Mouse (Mus musculus) embryonic facial prominence, embryonic 14.5 days (tissue): Measurements from ENCODE around the gene Pak4. TPM values are rescaled to one million over a fixed set of nuclear protein-coding genes. Genes with fewer than 3 reads are reported as not detected.
"Not testable (repeated sequence)": the region's sequence is repeated elsewhere in the genome, so short reads cannot be mapped to it uniquely, and the experiment has no call there.

Source experiments
- ATAC-seq: fragments of 200-750 bp; cut with Nextera tagmentation; 2 replicates; pipeline ENCODE4 v1.8.0; 2017; ENCODE audit warnings: low read depth, moderate number of reproducible peaks, moderate TSS enrichment
- DNase-seq: peaks from one replicate; pipeline ENCODE4 v3.0.0-alpha.2; 2015; ENCODE audit warnings: low spot score
- H3K27ac ChIP-seq: fragments of 300-500 bp; sonication (generic); replicated peaks from 2 replicates; pipeline ENCODE4 v1.5.1; 2014; ENCODE audit warnings: low read depth, mild to moderate bottlenecking, low read length, moderate library complexity
- H3K27me3 ChIP-seq: fragments of 300-500 bp; sonication (generic); replicated peaks from 2 replicates; pipeline ENCODE4 v1.6.1; 2014; ENCODE audit warnings: low read length; ENCODE audit not compliant: control insufficient read depth, insufficient read depth
- H3K36me3 ChIP-seq: fragments of 300-500 bp; sonication (generic); 2 replicates; pipeline ENCODE4 v1.6.1; 2014; ENCODE audit warnings: low read length, mixed read lengths; ENCODE audit not compliant: control insufficient read depth, insufficient read depth
- H3K4me1 ChIP-seq: fragments of 300-500 bp; sonication (generic); 2 replicates; pipeline ENCODE4 v1.6.1; 2014; ENCODE audit warnings: antibody characterized with exemption, low read length; ENCODE audit not compliant: control insufficient read depth, insufficient read depth
- H3K4me2 ChIP-seq: fragments of 300-500 bp; sonication (generic); 2 replicates; pipeline ENCODE4 v1.6.1; 2014; ENCODE audit warnings: low read depth, mild to moderate bottlenecking, low read length, moderate library complexity, mixed read lengths
- H3K4me3 ChIP-seq: fragments of 300-500 bp; sonication (generic); 2 replicates; pipeline ENCODE4 v1.5.1; 2014; ENCODE audit warnings: low read depth, mild to moderate bottlenecking, low read length
- H3K9ac ChIP-seq: fragments of 300-500 bp; sonication (generic); 2 replicates; pipeline ENCODE4 v1.6.1; 2014; ENCODE audit warnings: low read depth, mild to moderate bottlenecking, low read length, moderate library complexity, mixed read lengths
- H3K9me3 ChIP-seq: fragments of 300-500 bp; sonication (generic); 2 replicates; pipeline ENCODE4 v1.6.1; 2016; ENCODE audit warnings: low read length; ENCODE audit not compliant: control insufficient read depth
- WGBS: fragments of 180-500 bp; shearing (Covaris S2); extraction: QIAGEN DNeasy Blood & Tissue Kit; methylation state at CpG from one replicate; pipeline ENCODE4 v1.1.7; 2014; 5-methylcytosine and 5-hydroxymethylcytosine counted together
- microRNA-seq: library from miRNA; unstranded; fragments of <30 nt; microRNA quantifications from one replicate; pipeline ENCODE4, GENCODE M21; 2016; ENCODE audit warnings: borderline number of aligned reads
- polyA plus RNA-seq: library from polyadenylated mRNA; unstranded; fragments of >200 nt; fragmentation: Nextera tagmentation; extraction: Ambion mirVana; gene quantifications from 2 replicates; pipeline ENCODE4 v1.2.1, GENCODE M21; 2014

Gene Pak4
- polyA plus RNA-seq, 1 experiment from 2014 or later = 20.7 TPM

DNA sequence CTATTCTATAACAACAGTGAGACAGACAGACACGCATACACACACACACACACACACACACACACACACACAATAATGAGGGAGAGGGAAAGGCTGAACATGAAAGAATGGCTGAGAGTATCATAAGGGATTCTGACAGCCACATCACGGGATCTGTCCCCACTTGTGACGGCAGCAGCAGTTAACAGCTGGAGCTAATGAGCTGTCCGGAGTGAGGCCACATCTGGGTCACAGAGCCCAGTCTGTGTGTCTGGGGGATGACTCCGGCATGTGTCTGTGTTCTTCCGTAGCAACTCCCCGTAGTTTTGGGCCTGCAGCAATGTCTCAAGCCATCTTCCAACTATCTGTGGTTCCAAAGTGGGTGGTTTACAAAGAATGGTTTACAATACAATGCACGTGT, 66.0 kb downstream of the Pak4 start:
- Histone ChIP-seq H3K36me3 (no peaks in the 10 kb centered on the region), H3K4me1 (no peaks in the 10 kb centered on the region), H3K9me3 (no peaks in the 10 kb centered on the region), H3K27ac (no peak overlapping the region), H3K9ac (no peak overlapping the region), H3K4me2 (no peak overlapping the region), H3K4me3 (no peak overlapping the region), H3K27me3 (no peaks in the 10 kb centered on the region)
- DNase-seq (no peak), ATAC-seq (no peak)
- 48% methylated on average over 8 of the region's 8 CpGs for WGBS

DNA sequence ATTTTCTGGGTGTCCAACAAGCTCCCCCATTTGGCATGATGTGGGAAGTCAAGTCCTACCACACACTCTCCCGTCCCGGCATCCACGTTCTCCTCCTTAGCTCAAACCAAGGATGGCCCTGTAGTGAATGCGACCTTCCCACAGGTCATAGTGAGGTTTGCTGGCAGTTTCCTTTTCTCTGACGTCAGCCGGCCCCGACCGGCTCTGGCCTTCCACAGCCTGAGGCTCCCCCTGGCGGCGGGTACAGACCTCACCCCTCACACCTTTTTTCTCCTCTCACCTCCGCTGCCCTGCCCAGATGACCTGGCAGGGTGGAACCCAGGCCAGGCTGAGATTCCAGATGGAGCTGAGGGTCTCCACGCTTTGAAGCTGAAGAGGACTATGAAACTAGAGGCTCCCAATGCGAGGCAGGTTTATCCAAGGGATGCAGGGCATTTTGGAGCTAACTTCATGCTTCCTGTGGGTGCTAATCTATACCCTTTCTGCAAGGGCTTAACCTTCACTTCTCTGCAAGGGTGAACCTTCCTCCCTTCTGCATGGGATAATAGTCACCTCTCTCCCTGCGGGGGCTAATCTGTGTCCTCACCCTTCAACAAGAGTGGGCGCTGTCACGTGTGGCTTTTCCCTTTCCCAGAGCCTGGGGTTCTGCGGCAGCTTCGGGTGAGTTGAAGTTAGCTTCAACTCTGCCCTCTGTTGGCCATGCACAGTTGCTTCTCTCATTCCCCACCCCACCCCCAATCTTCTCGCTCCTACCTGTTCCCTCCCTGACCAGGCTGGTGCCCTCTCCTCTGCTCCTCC, 69.9 kb downstream of the Pak4 start:
- ATAC-seq = peak; percentile 70
- Histone ChIP-seq H3K4me1 (no peaks in the 10 kb centered on the region), H3K4me3 (no peak overlapping the region), H3K36me3 (no peaks in the 10 kb centered on the region), H3K27me3 (no peaks in the 10 kb centered on the region), H3K27ac (no peak overlapping the region), H3K9me3 (no peaks in the 10 kb centered on the region), H3K4me2 (no peak overlapping the region), H3K9ac (no peak overlapping the region)
- WGBS = 9% methylated on average over 19 of the region's 19 CpGs
- DNase-seq = peak; percentile 65

DNA sequence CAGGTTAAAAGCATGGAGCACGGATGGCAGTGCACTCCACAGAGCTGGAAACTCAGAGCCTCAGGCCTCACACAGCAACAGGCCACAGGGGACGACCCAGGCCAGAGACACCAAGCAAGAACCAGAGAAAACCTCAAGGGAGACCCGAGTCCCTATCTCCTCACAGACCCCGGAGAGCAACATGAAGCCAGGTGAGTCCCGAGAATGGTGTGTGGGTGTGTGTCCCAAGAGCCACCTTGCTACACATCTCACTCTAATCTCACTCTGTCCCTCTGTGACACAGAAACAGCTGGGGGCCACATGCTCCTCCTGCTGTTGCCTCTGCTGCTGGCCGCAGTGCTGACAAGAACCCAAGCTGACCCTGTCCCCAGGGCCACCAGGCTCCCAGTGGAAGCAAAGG, 75.4 kb downstream of the Pak4 start, which contains the start of gene Ifnl3:
Gene Ifnl3, plus strand, starts transcription at position 301 of the 400 bp plus-strand sequence.
- not testable (repeated sequence) for H3K4me3 ChIP-seq, DNase-seq, ATAC-seq, H3K36me3 ChIP-seq, H3K9me3 ChIP-seq, H3K4me2 ChIP-seq, H3K4me1 ChIP-seq, H3K9ac ChIP-seq, H3K27me3 ChIP-seq, H3K27ac ChIP-seq
- WGBS = 72% methylated on average over 5 of the region's 6 CpGs

DNA sequence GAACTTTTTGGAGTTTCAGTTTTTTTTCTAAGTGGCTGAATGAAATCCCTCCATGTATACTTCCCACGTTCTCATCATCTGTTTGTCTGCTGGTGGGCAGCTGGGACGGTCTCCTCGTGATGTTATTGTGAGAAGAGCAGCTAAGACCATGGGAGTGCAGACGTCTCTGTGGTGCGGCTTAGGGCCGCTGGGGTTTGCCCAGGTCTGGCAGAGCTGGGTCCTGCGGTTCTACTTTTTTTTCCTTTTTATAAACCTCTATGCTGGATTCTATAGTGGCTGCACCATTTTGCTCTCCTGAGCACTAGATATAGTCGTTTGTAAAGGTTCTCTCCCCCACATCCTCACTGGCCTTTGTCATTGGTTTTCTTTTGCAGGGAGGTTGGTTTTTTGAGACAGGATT, 86.5 kb downstream of the Pak4 start:
- Histone ChIP-seq H3K36me3 (no peaks in the 10 kb centered on the region), H3K4me3 (no peak overlapping the region), H3K27me3 (no peaks in the 10 kb centered on the region), H3K27ac (no peak overlapping the region), H3K4me2 (no peak overlapping the region), H3K9me3 (no peaks in the 10 kb centered on the region), H3K4me1 (no peaks in the 10 kb centered on the region), H3K9ac (no peak overlapping the region)
- 66% methylated on average over 8 of the region's 8 CpGs for WGBS
- no peak for ATAC-seq
- no peak for DNase-seq

DNA sequence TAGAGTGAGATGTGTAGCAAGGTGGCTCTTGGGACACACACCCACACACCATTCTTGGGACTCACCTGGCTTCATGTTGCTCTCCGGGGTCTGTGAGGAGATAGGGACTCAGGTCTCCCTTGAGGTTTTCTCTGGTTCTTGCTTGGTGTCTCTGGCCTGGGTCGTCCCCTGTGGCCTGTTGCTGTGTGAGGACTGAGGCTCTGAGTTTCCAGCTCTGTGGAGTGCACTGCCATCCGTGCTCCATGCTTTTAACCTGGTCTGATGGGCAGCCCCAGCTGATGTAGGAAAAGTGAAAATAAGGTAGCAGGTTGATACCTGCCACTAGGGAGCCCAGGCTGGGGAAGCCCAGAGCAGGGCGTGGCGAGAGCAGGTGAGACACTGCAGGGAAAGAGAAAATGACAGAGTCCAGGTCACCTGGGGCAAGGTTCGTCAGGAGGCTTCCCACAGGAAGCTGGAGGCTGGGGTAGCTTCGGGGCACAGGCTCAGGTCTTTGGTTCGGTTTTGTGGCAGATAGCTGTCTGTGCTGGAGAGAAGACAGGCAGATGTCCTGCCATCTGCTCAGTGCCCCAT, 87.5 kb downstream of the Pak4 start, which contains the start of gene Ifnl2:
Gene Ifnl2, minus strand, starts transcription at position 51 of the 570 bp plus-strand sequence.
- H3K4me1 ChIP-seq, H3K27me3 ChIP-seq, H3K4me3 ChIP-seq, H3K4me2 ChIP-seq, DNase-seq, ATAC-seq, H3K9ac ChIP-seq, H3K36me3 ChIP-seq, H3K27ac ChIP-seq, H3K9me3 ChIP-seq: not testable (repeated sequence)
- WGBS = 58% methylated on average over 7 of the region's 8 CpGs

DNA sequence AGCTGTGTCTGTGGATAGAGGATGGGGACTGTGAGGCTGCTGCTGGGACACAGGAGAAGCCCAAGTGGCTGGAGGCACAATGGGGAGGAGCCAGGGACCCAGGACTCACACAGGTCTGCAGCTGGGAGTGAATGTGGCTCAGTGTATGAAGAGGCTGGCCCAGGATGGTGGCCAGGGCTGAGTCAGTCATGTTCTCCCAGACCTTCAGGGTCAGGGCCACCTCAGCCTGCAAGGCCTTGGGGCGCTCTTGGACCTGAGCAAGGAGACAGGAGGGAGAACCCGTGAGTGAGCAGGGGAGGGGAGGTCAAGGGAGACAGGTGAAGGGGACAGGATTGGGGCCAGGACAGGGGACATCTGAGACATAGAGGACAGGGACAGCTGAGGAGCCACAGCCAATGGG, 88.9 kb downstream of the Pak4 start:
- 58% methylated on average over 2 of the region's 2 CpGs for WGBS
- H3K36me3 ChIP-seq, H3K4me2 ChIP-seq, DNase-seq, ATAC-seq, H3K27me3 ChIP-seq, H3K27ac ChIP-seq, H3K4me1 ChIP-seq, H3K4me3 ChIP-seq, H3K9ac ChIP-seq, H3K9me3 ChIP-seq: not testable (repeated sequence)

Small RNA genes lying within 50 kb of the gene (microRNA-seq; reads per million reads assigned to microRNA genes)
- not detected for gene Mir7049

Other genes with a start within 250 kb of the Pak4 start
- 1,196 and 1,252 TPM in 2 replicates for gene Rps16, start 247.5 kb downstream of the Pak4 start, polyA plus RNA-seq
- 41.1 and 51.3 TPM in 2 replicates for gene Plekhg2, start 225.6 kb downstream of the Pak4 start, polyA plus RNA-seq
- gene Zfp36, start 217.9 kb downstream of the Pak4 start, polyA plus RNA-seq = 13.5 and 14.4 TPM in 2 replicates
- gene Med29, start 205.5 kb downstream of the Pak4 start, polyA plus RNA-seq = 44.1 and 48.2 TPM in 2 replicates
- 52.1 and 54.1 TPM in 2 replicates for gene Paf1, start 205.2 kb downstream of the Pak4 start, polyA plus RNA-seq
- gene Gmfg, start 160.7 kb downstream of the Pak4 start, polyA plus RNA-seq = 14.7 and 20.4 TPM in 2 replicates
- gene Lrfn1, start 146.2 kb downstream of the Pak4 start, polyA plus RNA-seq = 4.0 and 6.7 TPM in 2 replicates
- not detected in 2 replicates for gene Ifnl2, start 87.7 kb downstream of the Pak4 start, polyA plus RNA-seq
- gene Ifnl3, start 75.3 kb downstream of the Pak4 start, polyA plus RNA-seq = not detected in 2 replicates
- gene Sycn, start 57.3 kb downstream of the Pak4 start, polyA plus RNA-seq = not detected in 2 replicates
- gene Nccrp1, start 50.9 kb downstream of the Pak4 start, polyA plus RNA-seq = 0.17 and 0.43 TPM in 2 replicates
- 31.5 and 33.8 TPM in 2 replicates for gene Samd4b, start within 50 bp of the Pak4 start, polyA plus RNA-seq
- gene Acp7, start 33.1 kb upstream of the Pak4 start, polyA plus RNA-seq = 0.10 and 0.40 TPM in 2 replicates
- gene Fbxo27, start 94.7 kb upstream of the Pak4 start, polyA plus RNA-seq = 6.9 and 7.1 TPM in 2 replicates
- 27.8 and 29.0 TPM in 2 replicates for gene Fbxo17, start 118.6 kb upstream of the Pak4 start, polyA plus RNA-seq
- gene Mrps12, start 143.6 kb upstream of the Pak4 start, polyA plus RNA-seq = 119 and 120 TPM in 2 replicates
- 20.5 and 22.9 TPM in 2 replicates for gene Sars2, start 143.8 kb upstream of the Pak4 start, polyA plus RNA-seq
- 3.8 and 12.7 TPM in 2 replicates for gene Ccer2, start 158.0 kb upstream of the Pak4 start, polyA plus RNA-seq
- 76.8 and 79.3 TPM in 2 replicates for gene Sirt2, start 168.6 kb upstream of the Pak4 start, polyA plus RNA-seq
- gene Nfkbib, start 169.3 kb upstream of the Pak4 start, polyA plus RNA-seq = 40.9 and 41.5 TPM in 2 replicates
- 2.7 and 3.0 TPM in 2 replicates for gene Rinl, start 190.8 kb upstream of the Pak4 start, polyA plus RNA-seq
- 180 and 182 TPM in 2 replicates for gene Hnrnpl, start 210.4 kb upstream of the Pak4 start, polyA plus RNA-seq
- 183 and 202 TPM in 2 replicates for gene Ech1, start 227.0 kb upstream of the Pak4 start, polyA plus RNA-seq
- gene Lgals4, start 235.7 kb upstream of the Pak4 start, polyA plus RNA-seq = 3.4 and 4.1 TPM in 2 replicates